Mouse (Mus musculus): ENCODE data around the gene Eef2k. TPM values are rescaled to one million over a fixed set of nuclear protein-coding genes. Genes with fewer than 3 reads are reported as not detected.
A peak's percentile ranks its signal among the peaks of the same experiment; 100 is the strongest.

Eef2k gene
- total RNA-seq, 2 experiments from 2014 or later, result 25.7 to 30.4 TPM

GRCm38 (mm10) chr7:120843852-120844435 lies 1.3 kb downstream of the Eef2k start:
- DNase-seq (ENCODE audit: extremely low spot score in 1 of 2, low spot score in 1 of 2), result peak in 1 of 2 experiments; percentile 12

- no peak for DNase-seq (ENCODE audit: extremely low spot score in 1 of 2, low spot score in 1 of 2)
Measured at GRCm38 (mm10) chr7:120844689-120845088, 2.1 kb downstream of the Eef2k start.

GRCm38 (mm10) chr7:120848831-120849512 lies 6.3 kb downstream of the Eef2k start:
- DNase-seq (ENCODE audit: extremely low spot score in 1 of 2, low spot score in 1 of 2), result no peak

GRCm38 (mm10) chr7:120850165-120850564 lies 7.5 kb downstream of the Eef2k start:
- no peak for DNase-seq (ENCODE audit: extremely low spot score in 1 of 2, low spot score in 1 of 2)

- DNase-seq (ENCODE audit: extremely low spot score in 1 of 2, low spot score in 1 of 2), result no peak
Measured at GRCm38 (mm10) chr7:120859854-120860253, 17.2 kb downstream of the Eef2k start.

GRCm38 (mm10) chr7:120860799-120861487 lies 18.3 kb downstream of the Eef2k start:
- DNase-seq (ENCODE audit: extremely low spot score in 1 of 2, low spot score in 1 of 2), result no peak

- no peak for DNase-seq (ENCODE audit: extremely low spot score in 1 of 2, low spot score in 1 of 2)
Measured at GRCm38 (mm10) chr7:120861488-120862047, 18.9 kb downstream of the Eef2k start.

GRCm38 (mm10) chr7:120862196-120862595 lies 19.6 kb downstream of the Eef2k start:
- DNase-seq (ENCODE audit: extremely low spot score in 1 of 2, low spot score in 1 of 2), result no peak

- no peak for DNase-seq (ENCODE audit: extremely low spot score in 1 of 2, low spot score in 1 of 2)
Measured at GRCm38 (mm10) chr7:120862626-120863025, 20.0 kb downstream of the Eef2k start.

GRCm38 (mm10) chr7:120863476-120863875 lies 20.8 kb downstream of the Eef2k start:
- DNase-seq (ENCODE audit: extremely low spot score in 1 of 2, low spot score in 1 of 2), result no peak

GRCm38 (mm10) chr7:120865100-120865499 lies 22.5 kb downstream of the Eef2k start:
- no peak for DNase-seq (ENCODE audit: extremely low spot score in 1 of 2, low spot score in 1 of 2)

- DNase-seq (ENCODE audit: extremely low spot score in 1 of 2, low spot score in 1 of 2), result no peak
Measured at GRCm38 (mm10) chr7:120865832-120866231, 23.2 kb downstream of the Eef2k start.

GRCm38 (mm10) chr7:120866684-120867083 lies 24.1 kb downstream of the Eef2k start:
- DNase-seq (ENCODE audit: extremely low spot score in 1 of 2, low spot score in 1 of 2), result no peak

- no peak for DNase-seq (ENCODE audit: extremely low spot score in 1 of 2, low spot score in 1 of 2)
Measured at GRCm38 (mm10) chr7:120867720-120868119, 25.1 kb downstream of the Eef2k start.

- no peak for DNase-seq (ENCODE audit: extremely low spot score in 1 of 2, low spot score in 1 of 2)
Measured at GRCm38 (mm10) chr7:120869883-120870282, 27.3 kb downstream of the Eef2k start.

- no peak for DNase-seq (ENCODE audit: extremely low spot score in 1 of 2, low spot score in 1 of 2)
Measured at GRCm38 (mm10) chr7:120870431-120871008, 27.9 kb downstream of the Eef2k start.

- DNase-seq (ENCODE audit: extremely low spot score in 1 of 2, low spot score in 1 of 2), result no peak
Measured at GRCm38 (mm10) chr7:120873083-120873482, 30.5 kb downstream of the Eef2k start.

GRCm38 (mm10) chr7:120874021-120874420 lies 31.4 kb downstream of the Eef2k start:
- DNase-seq (ENCODE audit: extremely low spot score in 1 of 2, low spot score in 1 of 2), result no peak

GRCm38 (mm10) chr7:120874764-120875539 lies 32.3 kb downstream of the Eef2k start:
- no peak for DNase-seq (ENCODE audit: extremely low spot score in 1 of 2, low spot score in 1 of 2)

Measured in layer of hippocampus, postnatal 25 days (tissue).